Mouse (Mus musculus): ENCODE measurements around the gene Rad51d.

GRCm38 (mm10) chr11:82871031-82871446 lies 19.4 kb downstream of the Rad51d start, which contains the start of gene Rffl:
- TF ChIP-seq CTCF (IDR thresholded peaks at IDR 0.05) (peak; percentile 86), EP300 (IDR thresholded peaks at IDR 0.05) (no peak)

Measured in lung, postnatal 0 days (tissue).